Mouse (Mus musculus) 3134 (cell line): Measurements from ENCODE around the gene Olfr979.
"Not testable (repeated sequence)": the region's sequence is repeated elsewhere in the genome, so short reads cannot be mapped to it uniquely, and the experiment has no call there.

Experiments
- DNase-seq: peaks from one replicate; pipeline ENCODE4 v3.0.0-alpha.2; 2011; ENCODE audit warnings: low spot score; ENCODE audit not compliant: insufficient read length; ENCODE audit errors: extremely low read depth

The Olfr979 gene

DNA sequence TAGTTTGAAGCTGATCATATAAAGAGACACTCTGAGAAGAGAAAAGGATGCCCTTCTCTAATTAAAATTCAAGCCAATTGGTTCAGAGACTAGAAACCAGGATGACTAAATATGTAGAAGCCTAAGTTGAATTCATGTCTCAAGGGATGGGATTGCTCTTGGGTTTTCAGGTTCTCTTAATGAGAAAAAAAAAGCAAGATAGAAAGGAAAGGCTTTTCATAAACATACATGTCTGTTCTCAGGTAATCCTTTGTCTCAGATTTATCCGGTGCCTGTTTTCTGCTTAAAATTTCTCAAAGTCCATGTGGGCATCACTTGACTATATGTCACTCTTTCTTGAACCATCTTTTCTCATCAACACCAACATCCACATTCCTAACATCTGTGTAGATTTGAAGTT lies at the start of gene Olfr979:
Gene Olfr979, minus strand, starts transcription at position 101 of the 400 bp plus-strand sequence.
- no peak for DNase-seq

DNA sequence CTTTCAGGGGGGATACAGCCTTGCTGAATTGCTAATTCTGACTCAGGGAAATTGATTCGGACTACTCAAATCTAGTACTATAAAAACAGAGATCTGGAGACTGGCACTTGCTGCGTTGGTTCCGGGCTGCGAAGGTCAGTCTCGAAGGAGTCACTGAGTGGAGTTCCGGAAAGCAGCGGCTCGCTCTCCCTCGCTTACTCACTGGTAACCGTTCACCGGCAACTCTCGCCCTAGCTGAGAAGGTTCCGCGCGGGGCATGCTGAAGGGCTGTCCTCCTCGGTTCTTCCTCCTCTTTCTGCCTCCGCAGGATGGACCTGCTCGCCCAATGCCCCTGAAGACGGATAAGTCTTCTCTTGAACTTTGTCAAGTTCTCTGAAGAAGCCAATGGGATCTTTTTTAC lies 46.9 kb upstream of the Olfr979 start:
- DNase-seq, result no peak

DNA sequence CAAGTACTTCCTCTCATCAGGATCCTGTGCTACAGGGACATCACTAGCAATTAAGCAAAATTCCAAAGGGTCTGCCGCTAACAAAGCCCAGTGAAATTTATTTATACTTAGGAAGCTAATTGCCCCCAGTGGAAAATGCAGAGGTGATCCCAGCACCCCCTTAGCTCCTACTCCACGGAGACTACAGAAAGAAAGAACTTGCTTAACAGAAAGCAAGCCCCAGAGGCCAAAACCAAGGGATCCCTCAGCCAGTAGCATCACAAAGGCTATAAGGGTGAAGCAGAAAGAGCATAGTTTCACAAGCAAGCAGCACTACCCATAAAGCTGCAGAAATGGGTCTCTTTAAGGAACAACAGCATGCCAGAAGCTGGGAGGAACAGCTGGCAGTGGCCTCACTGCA lies 17.9 kb upstream of the Olfr979 start, which contains the start of gene Olfr981:
Gene Olfr981, plus strand, starts transcription at position 301 of the 400 bp plus-strand sequence.
- no peak for DNase-seq

DNA sequence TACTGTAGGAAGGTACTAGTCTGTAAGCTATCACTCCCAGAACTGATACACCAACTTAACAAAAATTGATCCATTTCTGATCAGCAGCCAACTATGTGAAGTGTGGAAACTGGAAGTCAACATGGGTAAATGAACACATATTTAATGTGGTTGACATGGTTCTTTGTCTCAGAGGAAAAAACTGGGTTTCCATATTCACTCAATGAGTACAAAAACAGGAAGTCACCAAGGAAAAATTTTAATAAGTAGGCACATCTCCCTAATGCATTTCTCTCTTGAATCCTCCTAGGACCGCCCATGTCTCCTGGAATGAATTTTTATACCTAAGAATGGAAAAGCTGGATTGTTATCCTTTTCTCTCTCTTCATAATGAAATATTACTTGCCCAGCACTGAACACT lies 6.2 kb upstream of the Olfr979 start, which contains the start of gene Olfr980:
Gene Olfr980, minus strand, starts transcription at position 101 of the 400 bp plus-strand sequence.
- no peak for DNase-seq

DNA sequence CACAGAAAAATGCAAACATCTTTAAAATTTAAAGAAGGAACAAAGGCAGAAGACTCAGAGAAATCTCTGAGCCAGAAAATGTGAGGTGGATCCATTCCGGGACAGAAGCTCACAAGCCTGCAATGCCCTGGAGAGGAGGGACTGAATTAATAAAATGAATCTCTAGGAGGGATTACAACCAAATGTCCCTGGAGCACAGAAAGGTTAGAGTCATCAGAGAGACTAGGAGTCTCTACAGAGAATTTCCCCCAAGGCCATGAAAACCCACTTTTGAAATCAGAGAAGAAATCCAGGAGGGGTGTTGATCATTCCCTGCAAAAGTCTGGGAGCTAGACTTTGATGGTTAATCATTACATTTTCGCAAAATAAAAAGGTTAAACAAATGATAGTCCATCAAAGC lies 11.5 kb downstream of the Olfr979 start, which contains the start of gene Olfr978:
Gene Olfr978, plus strand, starts transcription at position 301 of the 400 bp plus-strand sequence.
- no peak for DNase-seq

DNA sequence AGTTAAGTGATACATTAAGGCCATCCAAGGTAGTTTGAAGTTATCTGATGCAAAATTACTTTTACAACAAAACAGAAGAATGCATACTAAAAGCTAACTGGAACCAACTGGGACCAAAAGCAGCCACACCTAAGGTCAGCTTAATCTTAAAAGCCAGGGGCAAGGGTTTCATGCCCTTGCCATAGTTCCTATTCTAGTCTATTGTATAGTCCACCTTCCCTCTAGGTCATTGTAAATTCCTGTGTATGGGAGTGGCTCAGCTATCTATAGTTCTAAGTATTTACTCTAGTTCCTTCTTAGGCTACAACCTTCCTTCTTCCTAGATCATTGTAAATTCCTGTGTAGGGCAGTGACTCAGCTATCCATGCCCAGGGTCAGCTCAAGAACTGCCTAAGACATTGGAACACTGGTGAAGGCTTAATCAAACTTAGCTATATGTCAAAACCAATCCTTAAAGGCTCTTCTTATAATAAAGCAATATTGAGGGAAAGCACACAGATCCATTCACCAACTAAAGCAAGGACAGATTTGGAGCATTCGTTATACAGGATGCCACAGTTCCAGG lies 26.6 kb downstream of the Olfr979 start:
- DNase-seq, result not testable (repeated sequence)

DNA sequence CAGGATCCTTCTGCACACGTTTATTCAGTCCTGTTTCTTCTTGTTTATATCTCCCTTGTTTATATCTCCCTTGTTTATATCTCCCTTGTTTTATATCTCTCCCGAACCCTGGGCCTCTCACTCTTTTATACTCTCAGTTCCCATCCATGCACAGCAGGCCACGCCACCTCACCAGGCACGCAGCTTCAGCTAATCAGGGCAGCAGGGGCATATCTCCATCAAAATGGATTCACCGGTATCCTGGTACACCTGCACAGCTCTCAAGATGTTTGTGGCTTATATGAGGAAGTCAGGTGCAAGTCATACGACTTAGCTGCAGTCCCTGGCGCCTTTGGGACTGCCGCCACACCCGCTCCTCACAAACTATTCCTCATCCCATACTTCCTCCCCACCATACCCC lies 42.2 kb downstream of the Olfr979 start, which contains the start of gene Olfr976:
Gene Olfr976, minus strand, starts transcription at position 101 of the 400 bp plus-strand sequence.
- not testable (repeated sequence) for DNase-seq

DNA sequence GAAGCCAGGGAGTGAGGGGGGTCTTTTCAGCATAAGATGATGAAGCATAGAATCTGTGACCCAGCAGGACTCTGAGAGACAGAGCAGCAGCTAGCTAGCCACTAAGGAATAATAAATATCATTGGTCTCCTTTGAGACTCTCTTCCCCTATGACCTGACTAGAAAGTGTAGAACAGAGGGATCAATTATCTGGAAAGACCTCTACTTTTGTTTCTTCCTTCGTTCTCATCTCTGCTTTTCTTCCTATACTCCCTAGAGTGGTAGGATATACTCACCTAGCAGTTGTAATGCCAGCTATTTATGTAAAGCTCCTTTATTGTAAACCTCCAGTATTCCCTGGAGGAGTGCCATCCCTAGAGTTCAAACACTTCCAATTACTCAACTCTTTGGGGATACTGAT lies 51.3 kb downstream of the Olfr979 start, which contains the start of gene Olfr975:
Gene Olfr975, minus strand, starts transcription at position 101 of the 400 bp plus-strand sequence.
- no peak for DNase-seq
